Mouse (Mus musculus): ENCODE measurements at regions not wholly inside any gene's neighbourhood (a gene's known extent, or its start where the extent isn't known, plus 50 kb on each side); places are given as distances from the start of the nearest gene placed in this dataset.

GRCm38 (mm10) chr8:5994846-5995245 lies 889.7 kb upstream of the Slc10a2 start:
- DNase-seq = no peak

- no peak for DNase-seq
These were observed 860.4 kb upstream of the Slc10a2 start for GRCm38 (mm10) chr8:5965403-5966015.

GRCm38 (mm10) chr8:5964299-5964698 lies 859.1 kb upstream of the Slc10a2 start:
- no peak for DNase-seq

- no peak for DNase-seq
These were observed 832.9 kb upstream of the Slc10a2 start for GRCm38 (mm10) chr8:5938057-5938456.

GRCm38 (mm10) chr8:5918136-5918535 lies 813.0 kb upstream of the Slc10a2 start:
- peak; percentile 10 for DNase-seq
